Mouse (Mus musculus): ENCODE measurements around the gene Asb12. TPM values are rescaled to one million over a fixed set of nuclear protein-coding genes. Genes with fewer than 3 reads are reported as not detected.

Asb12 gene
- polyA plus RNA-seq, 1 experiment = 1.6 TPM

DNA sequence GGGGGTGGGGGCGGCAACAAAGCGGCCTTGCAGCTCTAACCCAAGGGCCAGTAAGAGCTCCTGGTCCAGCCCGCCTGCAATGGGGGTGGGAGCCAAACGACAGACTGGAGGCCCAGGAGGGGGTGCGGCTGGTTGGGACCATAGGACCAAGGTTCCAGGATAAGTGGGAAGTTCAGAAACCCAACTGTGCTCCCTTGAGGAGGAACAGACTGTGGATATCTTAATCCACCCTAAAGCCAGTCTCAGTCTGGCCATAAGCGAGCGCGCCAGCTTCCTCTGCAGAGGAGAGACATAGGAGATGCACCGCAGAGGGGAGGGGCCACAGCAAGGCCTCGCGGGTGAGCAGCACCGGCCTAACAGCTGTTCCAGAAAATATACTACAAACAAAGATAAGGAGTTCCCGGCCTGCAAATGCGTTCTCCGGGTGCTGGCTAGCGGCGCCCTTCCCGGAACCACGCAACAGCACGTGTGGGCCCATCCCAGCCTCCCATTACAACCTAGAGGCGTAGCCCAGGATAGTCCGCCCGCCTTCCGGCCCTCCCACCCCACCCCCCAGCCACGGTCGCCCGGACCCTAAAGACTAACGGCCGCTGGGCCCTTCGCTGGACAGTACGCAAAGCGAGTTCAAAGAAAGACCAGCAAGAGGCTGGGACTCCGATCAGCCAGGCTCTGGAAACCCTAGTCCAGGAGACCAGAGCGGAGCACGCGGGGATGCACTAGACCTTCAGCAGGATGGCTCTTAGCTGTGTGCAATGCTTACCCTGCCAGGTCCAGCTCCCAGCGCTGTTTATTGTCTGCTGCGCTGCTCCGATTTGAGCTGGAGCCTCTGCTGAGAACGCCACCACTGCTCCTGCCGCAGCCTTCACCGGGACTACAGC lies 113.7 kb downstream of the Asb12 start:
- whole genome bisulfite sequencing = 32% methylated on average over 42 of the region's 42 CpGs
- Histone ChIP-seq H3K4me1 (ENCODE audit: control insufficient read depth, insufficient read depth, low read length) (peaks cover 7% of the 10 kb centered on the region), H3K4me3 (replicated peaks; ENCODE audit: extremely low read depth, low read depth, low read length) (peak overlapping the region; percentile 92)
- TF ChIP-seq POLR2A (IDR thresholded peaks at IDR 0.05; ENCODE audit: borderline replicate concordance, extremely low read depth, low read depth, low read length) (no peak), CTCF (IDR thresholded peaks at IDR 0.05; ENCODE audit: insufficient read depth, low read length) (no peak)
- peak; percentile 38 for DNase-seq

DNA sequence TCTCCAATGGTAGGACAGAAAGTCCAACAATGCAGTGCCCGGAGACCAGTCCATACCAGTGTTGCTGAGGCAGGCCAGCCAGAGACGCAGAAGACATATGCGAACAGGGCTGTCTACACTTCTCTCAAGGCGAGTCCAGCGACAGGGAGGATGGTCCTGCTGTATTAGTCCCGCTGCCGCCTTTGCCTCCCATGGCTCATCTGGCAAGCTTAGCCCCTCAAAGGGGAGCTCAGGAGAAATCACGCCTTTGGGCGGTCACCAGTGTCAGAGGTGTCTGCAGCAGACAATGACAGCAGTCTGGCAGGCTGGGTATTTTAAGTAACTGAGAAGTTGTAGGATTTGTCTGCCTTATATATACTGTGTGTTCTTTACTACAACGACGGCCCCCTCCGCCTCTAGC lies 114.4 kb downstream of the Asb12 start:
- 42% methylated on average over 12 of the region's 12 CpGs for WGBS
- peaks cover 7% of the 10 kb centered on the region for H3K4me1 ChIP-seq (ENCODE audit: control insufficient read depth, insufficient read depth, low read length)
- DNase-seq = no peak
- peak overlapping the region; percentile 92 for H3K4me3 ChIP-seq (replicated peaks; ENCODE audit: extremely low read depth, low read depth, low read length)
- TF ChIP-seq CTCF (IDR thresholded peaks at IDR 0.05; ENCODE audit: insufficient read depth, low read length) (no peak), POLR2A (IDR thresholded peaks at IDR 0.05; ENCODE audit: borderline replicate concordance, extremely low read depth, low read depth, low read length) (no peak)

DNA sequence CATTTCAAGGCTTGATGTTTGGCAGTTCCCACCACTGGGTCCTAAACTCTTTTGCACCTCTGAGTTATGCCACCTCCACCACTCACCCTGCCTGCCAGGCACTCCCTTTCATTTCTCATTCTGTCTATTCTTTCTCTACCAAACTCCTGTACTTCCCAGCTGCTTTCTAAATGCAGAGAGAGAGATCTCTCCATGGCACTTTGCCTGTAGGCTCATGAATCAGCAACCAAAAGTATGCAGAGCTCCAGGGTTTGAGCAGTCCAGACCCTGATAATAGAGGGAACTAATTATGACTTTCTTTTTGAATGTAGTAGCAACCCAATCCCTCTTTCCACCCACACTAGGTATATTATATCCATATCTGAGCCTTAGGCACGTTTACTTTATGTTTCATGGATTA lies 115.5 kb downstream of the Asb12 start:
- peaks cover 7% of the 10 kb centered on the region for H3K4me1 ChIP-seq (ENCODE audit: control insufficient read depth, insufficient read depth, low read length)

DNA sequence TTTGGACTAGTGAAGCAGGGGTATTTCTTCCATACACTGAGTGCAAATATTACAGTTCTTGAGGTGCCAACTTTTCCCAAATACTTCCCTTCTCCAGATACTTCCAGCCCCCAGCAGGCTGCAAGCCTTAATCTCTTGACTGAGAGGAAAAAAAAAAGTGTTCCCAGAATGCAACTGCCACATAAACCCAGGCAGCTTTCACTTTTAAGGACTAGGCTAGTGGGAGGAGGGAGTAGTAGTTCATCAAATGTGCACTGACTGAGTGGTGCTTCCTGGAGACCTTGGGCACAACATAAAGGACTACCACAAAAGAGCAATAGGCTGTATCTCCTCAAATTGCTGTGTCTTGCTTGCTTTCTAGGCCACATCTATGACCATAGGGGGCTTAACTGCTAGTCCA lies 116.5 kb downstream of the Asb12 start:
- H3K4me1 ChIP-seq (ENCODE audit: control insufficient read depth, insufficient read depth, low read length) = peaks cover 7% of the 10 kb centered on the region
- TF ChIP-seq CTCF (IDR thresholded peaks at IDR 0.05; ENCODE audit: insufficient read depth, low read length) = no peak
- no peak for TF ChIP-seq POLR2A (IDR thresholded peaks at IDR 0.05; ENCODE audit: borderline replicate concordance, extremely low read depth, low read depth, low read length)
- DNase-seq = no peak
- H3K4me3 ChIP-seq (replicated peaks; ENCODE audit: extremely low read depth, low read depth, low read length) = no peak overlapping the region

More for the DNA sequence above, 115.5 kb downstream of the Asb12 start:
- no peak overlapping the region for H3K4me3 ChIP-seq (replicated peaks; ENCODE audit: extremely low read depth, low read depth, low read length)
- DNase-seq = no peak
- TF ChIP-seq POLR2A (IDR thresholded peaks at IDR 0.05; ENCODE audit: borderline replicate concordance, extremely low read depth, low read depth, low read length) = no peak
- no peak for TF ChIP-seq CTCF (IDR thresholded peaks at IDR 0.05; ENCODE audit: insufficient read depth, low read length)
- 31% methylated on average over 1 of the region's 1 CpGs for WGBS

DNA sequence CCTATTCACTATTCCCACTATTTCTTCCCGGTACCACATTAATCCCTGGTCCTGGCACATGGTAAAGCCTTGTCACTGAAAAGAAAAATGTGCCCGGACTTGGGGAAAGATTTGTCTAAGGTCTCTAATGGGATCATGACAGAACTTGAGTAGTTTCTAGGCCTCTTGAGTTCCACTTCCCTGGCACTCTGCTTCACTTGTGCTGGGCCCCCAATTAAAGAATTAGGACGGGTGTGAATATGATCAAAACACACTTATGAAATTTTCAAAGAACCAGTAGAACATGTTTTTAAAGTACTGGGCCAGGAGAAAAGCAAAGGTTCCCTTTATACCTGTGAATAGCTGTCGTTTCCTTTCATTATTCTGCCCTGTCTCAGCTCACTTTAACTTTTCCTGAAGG lies 119.3 kb downstream of the Asb12 start:
- Histone ChIP-seq H3K4me1 (ENCODE audit: control insufficient read depth, insufficient read depth, low read length) (peaks cover 7% of the 10 kb centered on the region), H3K4me3 (replicated peaks; ENCODE audit: extremely low read depth, low read depth, low read length) (no peak overlapping the region)
- 63% methylated on average over 4 of the region's 4 CpGs for WGBS
- TF ChIP-seq POLR2A (IDR thresholded peaks at IDR 0.05; ENCODE audit: borderline replicate concordance, extremely low read depth, low read depth, low read length) (no peak), CTCF (IDR thresholded peaks at IDR 0.05; ENCODE audit: insufficient read depth, low read length) (no peak)
- no peak for DNase-seq

DNA sequence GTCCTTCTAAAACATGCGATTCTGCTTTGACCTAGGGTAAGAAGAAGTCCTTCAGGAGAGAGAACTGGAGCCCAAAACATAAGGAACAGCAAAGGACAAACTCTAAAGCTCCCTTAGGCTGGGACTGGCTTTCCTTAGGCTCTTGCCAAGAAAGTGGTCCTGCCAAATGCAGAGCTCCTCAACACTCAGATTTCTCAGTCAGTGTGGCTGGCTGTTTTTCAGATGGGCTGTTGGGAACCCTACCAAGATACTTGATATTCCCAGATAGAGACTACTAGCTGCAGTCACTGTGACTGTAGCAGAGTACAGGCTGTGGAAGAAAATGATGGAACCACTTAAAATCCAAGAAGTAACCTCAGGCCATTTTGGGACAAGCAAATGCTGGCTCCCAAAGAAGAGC lies 120.6 kb downstream of the Asb12 start:
- WGBS = 84% methylated on average over 1 of the region's 1 CpGs
- Histone ChIP-seq H3K4me1 (ENCODE audit: control insufficient read depth, insufficient read depth, low read length) (peaks cover 3% of the 10 kb centered on the region; the same call in 1 of the 2 replicates), H3K4me3 (replicated peaks; ENCODE audit: extremely low read depth, low read depth, low read length) (no peak overlapping the region)
- no peak for TF ChIP-seq CTCF (IDR thresholded peaks at IDR 0.05; ENCODE audit: insufficient read depth, low read length)
- no peak for TF ChIP-seq POLR2A (IDR thresholded peaks at IDR 0.05; ENCODE audit: borderline replicate concordance, extremely low read depth, low read depth, low read length)
- DNase-seq = no peak

Other genes starting within 250 kb of the Asb12 start
- 2.6 and 4.1 TPM in 2 replicates for gene Amer1, start 113.1 kb downstream of the Asb12 start, polyA plus RNA-seq (2012; rRNA removed)
- gene Pfn5, start 117 bp upstream of the Asb12 start, polyA plus RNA-seq (2012; rRNA removed) = not detected in 2 replicates
- 1.2 and 2.7 TPM in 2 replicates for gene Zc4h2, start 100.5 kb upstream of the Asb12 start, polyA plus RNA-seq (2012; rRNA removed)
- 0.60 and 0.87 TPM in 2 replicates for gene Zc3h12b, start 153.7 kb upstream of the Asb12 start, polyA plus RNA-seq (2012; rRNA removed)

Data from lung, adult 2 months (tissue).